ENCODE assay signal across 11 mouse cellular contexts in genomic region chr13:59489143-59489542, GRCm38 (mm10).
DNase-seq lines count a peak whose midpoint lies in the region; ATAC-seq and TF ChIP-seq lines count a peak whose summit lies in the region.
"Had no signal": no experiment of that assay in that cellular context is flagged by ENCODE, and none has a peak within 500 bp of the region (broad histone marks: within the 10 kb centered on the region; RNA-seq: fewer than 3 reads in every experiment).

No protein-coding gene starts in this region.

- peak overlapping the region; percentile 67 for H3K27ac ChIP-seq in layer of hippocampus, adult 2 months
- H3K27ac ChIP-seq: embryonic facial prominence, embryonic 15.5 days; neural tube, embryonic 12.5 days had no signal

- DNase-seq in cerebellum, adult 8-10 months: no peak
- DNase-seq in layer of hippocampus, adult 2 months (ENCODE audit: low spot score in 2 of 2): peak in 1 of 2 experiments; percentile 56
- DNase-seq in layer of hippocampus, adult 11-12 months (ENCODE audit: low spot score): no peak
- peak; percentile 67 for DNase-seq in 416B (ENCODE audit: low read depth)
- DNase-seq in forelimb bud, embryonic 11.5 days (ENCODE audit: low read depth, low spot score): peak; percentile 24
- no peak for DNase-seq in testis, postnatal 14 days (ENCODE audit: low spot score)
- DNase-seq in spleen, postnatal 10 days (ENCODE audit: low spot score in 2 of 2): no peak
- DNase-seq: B cell, adult 2 months had no signal

- ATAC-seq in cerebellum, adult (ENCODE audit: insufficient number of reproducible peaks, low FRiP score, low TSS enrichment): 0 out of 2 replicates have a peak, but pooled peaks have one; percentile 56

- H3K4me3 ChIP-seq in layer of hippocampus, adult 2 months: no peak overlapping the region
- H3K4me3 ChIP-seq: embryonic facial prominence, embryonic 15.5 days; neural tube, embryonic 12.5 days had no signal

- peak; percentile 75 for TF ChIP-seq CTCF in layer of hippocampus, adult 2 months (conservative IDR thresholded peaks at IDR 0.05)

Comparison
In these comparisons a context has a peak if more than half of its experiments do, and no peak if none do; other contexts are left out.
1. DNase-seq: peak in 416B (single experiment) and forelimb bud, embryonic 11.5 days (single experiment); none in cerebellum, adult 8-10 months (single experiment), layer of hippocampus, adult 11-12 months (single experiment), testis, postnatal 14 days (single experiment) and spleen, postnatal 10 days (0 of 2).